Mouse (Mus musculus) megakaryocyte, embryonic 14.5 days (primary cell): ENCODE data around the gene Ube2d1.

Experiments
- FLI1 ChIP-seq: IDR thresholded peaks from 2 replicates; pipeline ENCODE4 v1.6.1; 2012; ENCODE audit warnings: low read length, inconsistent platforms, mixed read lengths
- GATA1 ChIP-seq: IDR thresholded peaks from 3 replicates; pipeline ENCODE4 v1.6.1; 2012; ENCODE audit warnings: mixed read lengths, low read length, inconsistent platforms, borderline replicate concordance

GRCm38 (mm10) chr10:71261637-71262036 is 23.4 kb downstream of the Ube2d1 start:
- TF ChIP-seq FLI1 (no peak), GATA1 (no peak)
